Mouse (Mus musculus) midbrain, postnatal 0 days (tissue): ENCODE results near the gene Apbb2. TPM values are rescaled to one million over a fixed set of nuclear protein-coding genes. Genes with fewer than 3 reads are reported as not detected.
A peak's percentile ranks its signal among the peaks of the same experiment; 100 is the strongest.

Source experiments
- ATAC-seq: fragments of 200-750 bp; cut with Nextera tagmentation; 2 replicates; pipeline ENCODE4 v1.8.0; 2017; ENCODE audit warnings: moderate number of reproducible peaks, mild to moderate bottlenecking, moderate TSS enrichment, moderate library complexity; ENCODE audit not compliant: low FRiP score
- DNase-seq: peaks from one replicate; pipeline ENCODE4 v3.0.0-alpha.2; 2015; ENCODE audit warnings: low spot score
- H3K27ac ChIP-seq: fragments of 300-500 bp; sonication (generic); 2 replicates; pipeline ENCODE4 v1.5.1; 2014; ENCODE audit warnings: low read depth, mild to moderate bottlenecking, low read length, mixed read lengths
- H3K27me3 ChIP-seq: fragments of 300-500 bp; sonication (generic); 2 replicates; pipeline ENCODE4 v1.6.1; 2014; ENCODE audit warnings: low read length, control low read depth, mixed read lengths; ENCODE audit not compliant: insufficient read depth
- H3K36me3 ChIP-seq: fragments of 300-500 bp; sonication (generic); 2 replicates; pipeline ENCODE4 v1.6.1; 2014; ENCODE audit warnings: low read length, control low read depth, mixed read lengths; ENCODE audit not compliant: insufficient read depth
- H3K4me1 ChIP-seq: fragments of 300-500 bp; sonication (generic); 2 replicates; pipeline ENCODE4 v1.6.1; 2014; ENCODE audit warnings: mild to moderate bottlenecking, control low read depth, antibody characterized with exemption, low read length, mixed read lengths; ENCODE audit not compliant: insufficient read depth
- H3K4me2 ChIP-seq: fragments of 300-500 bp; sonication (generic); 2 replicates; pipeline ENCODE4 v1.6.1; 2014; ENCODE audit warnings: low read depth, mild to moderate bottlenecking, low read length, mixed read lengths; ENCODE audit not compliant: poor library complexity, severe bottlenecking
- H3K4me3 ChIP-seq: fragments of 300-500 bp; sonication (generic); 2 replicates; pipeline ENCODE4 v1.5.1; 2014; ENCODE audit warnings: low read depth, mild to moderate bottlenecking, low read length, moderate library complexity
- H3K9ac ChIP-seq: fragments of 300-500 bp; sonication (generic); replicated peaks from 2 replicates; pipeline ENCODE4 v1.6.1; 2014; ENCODE audit warnings: mild to moderate bottlenecking, low read length, moderate library complexity, mixed read lengths; ENCODE audit not compliant: poor library complexity, severe bottlenecking
- H3K9me3 ChIP-seq: fragments of 300-500 bp; sonication (generic); 2 replicates; pipeline ENCODE4 v1.6.1; 2016; ENCODE audit warnings: low read length, control low read depth
- CTCF ChIP-seq: IDR thresholded peaks from 2 replicates; pipeline ENCODE4 v1.5.1; 2016; ENCODE audit warnings: antibody characterized with exemption, mild to moderate bottlenecking
- WGBS: fragments of 180-500 bp; shearing (Covaris S2); extraction: QIAGEN DNeasy Blood & Tissue Kit; methylation state at CpG from one replicate; pipeline ENCODE4 v1.1.7; 2014; 5-methylcytosine and 5-hydroxymethylcytosine counted together
- polyA plus RNA-seq: library from polyadenylated mRNA; unstranded; fragments of >200 nt; fragmentation: Nextera tagmentation; extraction: Ambion mirVana; gene quantifications from 2 replicates; pipeline ENCODE4 v1.2.1, GENCODE M21; 2015
- total RNA-seq: library from RNA; depleted of rRNA; stranded (reverse); fragments of >200 nt; gene quantifications from 2 replicates; pipeline ENCODE4 v1.2.3, GENCODE M21; 2014

Apbb2 gene
- total and polyA plus RNA-seq, 2 experiments from 2014 or later = 60.6 to 76.0 TPM

DNA sequence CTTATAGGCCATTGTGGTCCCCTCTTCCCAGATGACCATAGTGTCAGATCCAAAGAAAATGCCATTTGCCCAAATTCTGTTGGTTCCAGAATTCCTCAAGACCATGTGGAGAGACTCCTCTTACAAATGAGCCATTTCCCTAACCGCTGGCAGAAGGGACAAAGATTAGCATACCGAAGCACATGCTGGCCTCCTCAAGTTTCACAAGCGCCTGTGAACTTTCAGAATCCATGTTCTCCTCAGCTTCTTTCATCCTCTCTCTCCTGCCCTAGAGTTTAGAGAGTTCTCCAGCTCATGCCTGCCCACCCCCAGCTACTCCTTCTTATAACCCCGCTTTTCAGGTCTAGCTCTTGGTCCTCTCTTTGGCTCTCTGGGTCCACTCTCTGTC lies 35.6 kb downstream of the Apbb2 start:
- no peaks in the 10 kb centered on the region for H3K9me3 ChIP-seq
- 89% methylated on average over 4 of the region's 4 CpGs for WGBS
- no peak for ATAC-seq
- H3K27ac ChIP-seq = no peak overlapping the region
- peaks cover 2% of the 10 kb centered on the region; the same call in 1 of the 2 replicates for H3K4me1 ChIP-seq
- no peak for TF ChIP-seq CTCF
- no peak overlapping the region for H3K4me2 ChIP-seq
- DNase-seq = no peak
- no peaks in the 10 kb centered on the region for H3K36me3 ChIP-seq
- no peak overlapping the region for H3K4me3 ChIP-seq
- no peak overlapping the region for H3K9ac ChIP-seq
- no peaks in the 10 kb centered on the region for H3K27me3 ChIP-seq

DNA sequence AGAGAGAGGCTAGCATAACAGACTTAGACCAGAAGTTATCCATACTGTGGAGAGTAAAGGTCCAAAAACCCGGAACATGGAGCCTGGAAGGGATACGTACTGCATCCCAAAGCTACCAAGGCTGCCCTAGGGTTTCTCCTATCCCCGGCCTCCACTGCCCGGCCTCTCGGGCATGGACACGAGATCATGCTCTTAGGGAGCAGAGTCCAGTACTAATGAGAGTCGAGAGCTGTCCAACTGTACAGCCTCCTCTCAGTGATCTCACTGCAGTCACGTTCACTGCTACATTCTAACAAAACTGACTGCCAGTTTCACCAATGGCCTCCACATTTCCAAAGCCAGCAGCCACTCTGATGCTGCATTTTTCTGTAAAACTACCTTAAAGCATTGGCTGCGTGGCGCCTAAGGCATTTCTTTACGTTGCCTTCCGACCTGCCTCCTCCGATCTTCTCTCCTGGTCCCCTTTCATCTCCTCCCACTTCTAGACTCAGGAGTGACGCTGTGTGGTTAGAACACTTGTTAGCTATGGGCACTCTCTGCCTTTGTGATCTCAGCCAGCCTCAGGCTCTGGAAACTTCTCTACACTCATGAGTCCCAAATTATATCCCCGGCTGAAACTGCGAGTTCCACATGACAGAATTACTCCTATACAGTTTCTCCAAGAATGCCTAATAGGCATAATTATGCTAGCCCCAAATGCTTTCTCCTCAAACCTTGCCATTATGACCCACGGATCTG lies 36.1 kb downstream of the Apbb2 start:
- ATAC-seq (no peak), DNase-seq (no peak)
- no peak overlapping the region for H3K9ac ChIP-seq
- H3K36me3 ChIP-seq = no peaks in the 10 kb centered on the region
- no peak for TF ChIP-seq CTCF
- H3K4me1 ChIP-seq = peaks cover 2% of the 10 kb centered on the region; the same call in 1 of the 2 replicates
- 89% methylated on average over 17 of the region's 17 CpGs for WGBS
- H3K27ac ChIP-seq = no peak overlapping the region
- H3K4me2 ChIP-seq = no peak overlapping the region
- no peaks in the 10 kb centered on the region for H3K9me3 ChIP-seq
- no peaks in the 10 kb centered on the region for H3K27me3 ChIP-seq
- H3K4me3 ChIP-seq = no peak overlapping the region

DNA sequence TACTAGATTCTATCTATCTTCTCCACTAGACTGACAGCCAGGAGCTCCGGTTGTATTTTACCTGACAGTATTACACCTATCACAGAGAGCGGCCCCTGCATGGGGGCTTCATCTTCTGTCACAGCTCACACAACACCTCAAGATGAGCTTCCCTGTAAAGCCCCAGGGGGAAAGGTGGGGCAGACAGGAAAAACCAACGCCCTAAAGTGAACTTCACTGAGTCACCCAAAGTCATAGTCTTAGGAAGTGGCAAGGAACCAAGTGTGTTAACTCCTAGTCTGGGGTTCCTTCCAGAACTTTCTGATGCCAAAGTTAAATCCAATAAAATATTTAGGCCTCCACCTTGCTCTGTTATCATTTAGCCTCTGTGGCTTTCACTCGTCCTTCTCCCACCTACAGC lies 39.5 kb downstream of the Apbb2 start:
- Histone ChIP-seq H3K4me1 (0 out of 2 replicates have a peak, but pooled peaks cover 2% of the 10 kb centered on the region), H3K36me3 (no peaks in the 10 kb centered on the region), H3K4me2 (no peak overlapping the region), H3K27ac (no peak overlapping the region), H3K27me3 (no peaks in the 10 kb centered on the region), H3K4me3 (no peak overlapping the region), H3K9ac (no peak overlapping the region), H3K9me3 (no peaks in the 10 kb centered on the region)
- ATAC-seq (no peak), DNase-seq (no peak)
- no peak for TF ChIP-seq CTCF
- WGBS = 69% methylated on average over 4 of the region's 4 CpGs

DNA sequence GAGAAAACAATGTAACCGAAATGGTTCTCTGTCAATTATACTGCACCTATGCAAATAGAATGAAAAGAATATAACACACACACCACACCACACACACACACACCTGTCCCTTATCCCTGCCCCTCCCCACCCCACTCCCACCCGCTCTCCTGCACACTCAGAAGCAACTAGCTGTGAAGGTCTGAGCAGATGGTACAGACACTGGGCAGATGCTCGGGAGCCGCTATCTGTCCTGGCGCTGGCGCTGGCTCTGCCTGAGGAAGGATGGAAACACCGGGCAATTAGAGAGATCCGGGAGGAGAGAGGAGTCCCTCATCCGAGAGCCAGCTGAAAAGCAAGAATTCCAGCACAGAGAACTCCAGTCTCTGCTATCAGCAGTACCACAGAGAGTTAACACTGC lies 42.3 kb downstream of the Apbb2 start:
- TF ChIP-seq CTCF = no peak
- DNase-seq = peak; percentile 47
- Histone ChIP-seq H3K27ac (no peak overlapping the region), H3K4me2 (no peak overlapping the region), H3K4me3 (no peak overlapping the region), H3K9ac (no peak overlapping the region), H3K36me3 (no peaks in the 10 kb centered on the region), H3K4me1 (no peaks in the 10 kb centered on the region; the same call in 1 of the 2 replicates), H3K9me3 (no peaks in the 10 kb centered on the region), H3K27me3 (no peaks in the 10 kb centered on the region)
- WGBS = 64% methylated on average over 9 of the region's 9 CpGs
- ATAC-seq = no peak

DNA sequence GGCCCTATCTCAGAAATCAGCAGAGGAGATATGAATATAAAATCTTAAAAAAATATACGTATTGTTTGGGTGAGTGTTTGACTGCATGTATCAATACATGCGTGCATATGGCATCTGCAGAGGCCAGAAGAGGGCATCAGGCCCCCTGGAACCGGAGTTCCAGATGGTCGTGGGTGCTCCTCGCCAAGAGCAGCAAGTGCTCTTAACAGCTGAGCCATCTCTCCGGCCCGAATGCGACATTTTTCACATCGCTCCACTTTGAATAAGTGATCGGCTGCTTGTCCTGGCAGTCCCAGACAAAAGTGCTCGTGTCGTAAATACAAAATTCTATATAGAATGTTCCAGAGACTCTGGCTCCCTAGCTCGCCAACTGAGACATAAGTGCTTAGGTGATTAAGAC lies 43.4 kb downstream of the Apbb2 start:
- WGBS = 88% methylated on average over 13 of the region's 13 CpGs
- no peak for ATAC-seq
- no peak for TF ChIP-seq CTCF

DNA sequence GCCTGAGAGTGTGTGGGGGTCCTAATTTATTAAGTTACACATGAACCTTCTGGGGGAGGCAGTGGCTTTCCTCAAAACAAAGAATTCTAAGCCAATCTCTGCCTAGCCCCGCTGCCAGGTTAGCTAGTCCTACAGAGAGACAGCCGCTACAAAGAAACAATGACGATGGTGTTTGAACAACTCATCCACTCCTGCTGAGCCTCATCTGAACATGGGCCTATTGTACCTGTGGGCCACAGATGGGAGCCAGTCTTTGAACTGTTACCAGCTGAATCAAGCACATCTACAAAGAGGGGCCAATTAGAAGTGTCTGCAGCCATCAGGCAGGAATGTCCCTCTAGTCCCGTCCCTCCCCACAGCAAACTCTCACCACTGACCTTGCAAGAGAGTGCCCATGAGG lies 45.3 kb downstream of the Apbb2 start:
- Histone ChIP-seq H3K9ac (no peak overlapping the region), H3K4me3 (no peak overlapping the region), H3K9me3 (no peaks in the 10 kb centered on the region), H3K36me3 (no peaks in the 10 kb centered on the region), H3K27me3 (no peaks in the 10 kb centered on the region), H3K27ac (no peak overlapping the region), H3K4me2 (no peak overlapping the region), H3K4me1 (no peaks in the 10 kb centered on the region; the same call in 1 of the 2 replicates)
- ATAC-seq = no peak
- no peak for DNase-seq
- no peak for TF ChIP-seq CTCF
- WGBS = 28% methylated on average over 4 of the region's 4 CpGs

More for the DNA sequence above, 43.4 kb downstream of the Apbb2 start:
- Histone ChIP-seq H3K9ac (no peak overlapping the region), H3K36me3 (no peaks in the 10 kb centered on the region), H3K4me2 (no peak overlapping the region), H3K4me3 (no peak overlapping the region), H3K9me3 (no peaks in the 10 kb centered on the region), H3K27ac (no peak overlapping the region), H3K27me3 (no peaks in the 10 kb centered on the region), H3K4me1 (no peaks in the 10 kb centered on the region; the same call in 1 of the 2 replicates)
- DNase-seq = no peak
